Mouse (Mus musculus) C2C12 (cell line): Measurements from ENCODE around the gene Nkapl.

Experiments
- CEBPB ChIP-seq: IDR thresholded peaks from one replicate; pipeline ENCODE4 v1.6.1; 2011; ENCODE audit warnings: low read depth, mild to moderate bottlenecking, control low read depth, moderate library complexity
- CTCF ChIP-seq: IDR thresholded peaks from one replicate; pipeline ENCODE4 v1.5.1; 2011; ENCODE audit not compliant: control insufficient read depth, insufficient read depth, insufficient read length
- MAX ChIP-seq: IDR thresholded peaks from one replicate; pipeline ENCODE4 v1.6.1; 2011; ENCODE audit warnings: mild to moderate bottlenecking, control low read depth
- MYOD1 ChIP-seq: IDR thresholded peaks from one replicate; pipeline ENCODE4 v1.6.1; 2011; ENCODE audit warnings: low read depth; ENCODE audit not compliant: control insufficient read depth, insufficient read length
- MYOG ChIP-seq: IDR thresholded peaks from one replicate; pipeline ENCODE4 v1.6.1; 2011; ENCODE audit not compliant: control insufficient read depth, insufficient read length; ENCODE audit errors: extremely low read depth
- USF1 ChIP-seq: IDR thresholded peaks from one replicate; pipeline ENCODE4 v1.6.1; 2011; ENCODE audit warnings: low read depth, mild to moderate bottlenecking, control low read depth, moderate library complexity

GRCm38 (mm10) chr13:21467336-21467735 lies 973 bp downstream of the Nkapl start:
- no peak for TF ChIP-seq CTCF
- TF ChIP-seq USF1, result no peak
- no peak for TF ChIP-seq MYOD1
- TF ChIP-seq MAX, result no peak
- TF ChIP-seq CEBPB, result no peak
- TF ChIP-seq MYOG, result no peak
